Mouse (Mus musculus) liver, adult (tissue): ENCODE results near the gene Krt10.

Experiments used
- GATA4 ChIP-seq: IDR thresholded peaks from 2 replicates; pipeline ENCODE4 v1.6.1; 2014; ENCODE audit warnings: mild to moderate bottlenecking, low read length; ENCODE audit not compliant: insufficient replicate concordance

The Krt10 gene

DNA sequence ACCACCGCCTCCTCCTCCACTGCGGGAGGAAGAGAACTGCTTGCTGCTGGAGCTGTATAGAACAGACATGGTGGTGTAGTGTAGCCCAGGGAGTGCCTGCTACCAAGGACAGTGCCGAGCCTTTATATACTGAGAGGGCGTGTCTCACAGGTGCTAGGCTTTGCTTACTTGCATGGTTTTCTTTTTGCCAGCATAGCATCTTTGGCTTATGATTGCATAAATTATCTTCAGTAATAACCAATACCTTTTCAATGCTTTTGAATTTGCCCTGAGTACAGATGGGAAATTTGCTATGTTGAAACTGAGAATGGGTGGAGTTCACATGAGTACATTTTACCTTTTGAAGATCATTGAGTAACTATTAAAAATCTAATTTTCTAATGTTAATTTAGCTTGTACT, at the start of gene Krt10:
TSS of gene Krt10 (minus strand) at position 101 of the 400 bp plus-strand sequence.
- no peak for TF ChIP-seq GATA4

DNA sequence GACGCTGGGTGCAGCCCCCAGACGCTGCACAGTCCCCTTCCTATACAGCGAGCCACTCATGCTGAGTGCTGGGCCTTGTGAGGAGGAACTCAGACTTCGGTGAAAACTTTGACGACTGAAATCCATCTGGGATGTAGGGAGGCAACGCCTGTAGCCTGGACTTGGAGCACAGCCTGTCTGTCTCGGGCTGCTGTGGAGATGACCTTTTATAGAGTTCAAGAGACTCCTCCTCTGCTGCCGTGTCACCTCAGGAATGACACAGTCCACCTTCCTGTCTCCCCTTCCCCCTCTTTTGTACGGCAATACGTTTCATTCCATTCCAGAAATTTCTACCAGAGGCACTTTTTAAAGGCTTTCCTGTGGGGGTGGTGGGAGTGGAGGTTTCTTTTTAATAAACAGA, 48.8 kb upstream of the Krt10 start, which contains the start of gene Krt20:
TSS of gene Krt20 (minus strand) at position 179 of the 400 bp plus-strand sequence.
- no peak for TF ChIP-seq GATA4

DNA sequence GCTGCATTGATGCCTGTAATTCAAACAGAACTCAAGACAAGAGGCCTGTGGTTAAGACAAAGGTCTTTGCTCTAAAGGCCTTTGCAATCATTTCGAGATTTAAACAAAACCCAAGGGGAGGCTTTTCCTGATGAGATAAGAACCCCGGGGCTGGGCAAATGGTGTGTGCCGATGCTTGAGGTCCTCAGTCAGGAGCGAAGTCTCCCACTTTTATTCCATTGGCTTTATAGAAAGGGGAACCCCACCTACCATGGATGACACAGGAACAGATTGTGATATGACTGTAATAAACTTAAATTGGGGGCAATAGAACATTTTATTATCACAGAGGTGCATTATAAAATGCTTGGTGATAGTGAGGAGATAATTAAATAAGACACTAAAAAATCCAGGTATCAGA, 47.5 kb upstream of the Krt10 start:
- no peak for TF ChIP-seq GATA4

GRCm38 (mm10) chr11:99430670-99431069, 41.5 kb upstream of the Krt10 start:
- no peak for TF ChIP-seq GATA4

- no peak for TF ChIP-seq GATA4
Measured at GRCm38 (mm10) chr11:99422159-99422558, 33.0 kb upstream of the Krt10 start, which contains the start of gene Krt12. Krt12 (minus strand) TSS chr11:99422259.

DNA sequence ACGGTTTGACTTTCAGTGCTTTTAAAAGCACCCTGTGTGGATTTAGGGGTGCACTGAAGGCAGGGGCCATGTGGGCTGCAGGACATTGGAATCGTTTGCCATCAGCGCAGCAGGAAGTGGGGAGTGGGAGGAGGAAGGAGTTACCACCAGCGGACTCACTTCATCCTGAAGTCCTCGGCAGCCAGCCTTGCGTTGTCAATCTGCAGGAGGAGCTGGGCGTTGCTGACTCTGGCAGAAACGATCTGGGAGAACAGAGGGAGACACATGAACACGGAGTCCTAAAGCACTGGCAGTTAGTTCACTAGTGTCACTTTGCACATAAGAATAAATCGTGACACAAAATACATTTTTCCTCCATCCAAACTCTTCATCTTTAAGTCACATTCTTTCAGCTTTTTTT, 31.4 kb upstream of the Krt10 start:
- no peak for TF ChIP-seq GATA4

DNA sequence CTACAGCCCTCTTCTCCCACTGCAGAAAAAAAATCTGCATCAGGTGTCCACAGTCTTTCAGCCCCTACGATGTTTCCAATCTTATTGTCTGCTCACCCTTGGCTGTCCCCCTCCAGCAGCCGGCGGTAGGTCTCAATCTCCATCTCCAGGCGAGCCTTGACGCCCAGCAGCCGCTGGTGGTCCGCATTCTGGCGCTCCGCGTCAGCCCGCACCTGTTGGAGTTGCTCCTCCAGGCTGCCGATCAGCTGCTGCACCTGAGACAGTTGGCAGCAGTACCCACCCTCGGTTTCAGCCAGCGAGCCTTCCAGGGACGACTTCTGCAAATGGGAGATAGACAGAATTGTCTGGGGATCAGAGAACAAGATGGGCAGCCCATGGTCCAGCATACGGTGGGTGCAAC, 28.7 kb upstream of the Krt10 start:
- TF ChIP-seq GATA4 = no peak

DNA sequence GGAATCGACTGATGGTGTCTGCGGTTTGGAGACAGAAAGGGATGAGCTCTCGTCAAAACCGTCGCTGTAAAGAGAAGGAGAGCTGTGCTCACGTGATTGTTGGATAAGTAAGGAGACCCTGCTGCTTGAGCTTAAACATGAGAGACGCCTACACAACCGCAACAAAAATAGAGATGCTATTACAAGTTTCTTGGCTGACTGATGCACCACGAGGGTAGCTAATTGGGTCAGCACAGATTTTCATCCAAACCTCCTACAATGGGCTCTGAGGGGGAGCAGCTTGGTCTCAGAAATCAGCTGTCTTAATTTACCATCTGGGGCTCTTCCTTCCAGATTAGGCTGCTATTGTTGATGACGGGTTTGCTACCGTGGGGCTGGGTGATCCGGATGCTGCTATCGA, 27.7 kb upstream of the Krt10 start:
- no peak for TF ChIP-seq GATA4

GRCm38 (mm10) chr11:99414463-99415147, 25.4 kb upstream of the Krt10 start:
- TF ChIP-seq GATA4 = no peak

DNA sequence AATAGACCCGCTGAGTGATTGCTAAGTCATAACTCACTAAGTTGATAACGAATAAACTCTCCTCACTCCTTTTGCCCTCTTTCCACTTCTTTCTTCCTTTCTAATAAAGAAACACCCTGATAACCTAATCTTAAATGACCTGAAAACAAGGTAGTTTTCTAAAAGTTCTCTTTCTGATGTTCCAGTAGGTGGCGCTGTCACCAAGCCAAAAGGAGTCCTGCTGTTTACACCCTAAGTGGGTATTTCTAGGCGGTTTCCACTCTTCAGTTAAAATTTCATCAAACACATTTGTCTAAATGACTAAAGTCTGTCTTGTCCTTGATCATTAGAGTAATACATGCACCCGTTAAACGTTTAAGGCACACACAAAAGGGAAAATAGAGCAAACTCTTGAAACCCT, 24.1 kb upstream of the Krt10 start:
- TF ChIP-seq GATA4 = no peak

DNA sequence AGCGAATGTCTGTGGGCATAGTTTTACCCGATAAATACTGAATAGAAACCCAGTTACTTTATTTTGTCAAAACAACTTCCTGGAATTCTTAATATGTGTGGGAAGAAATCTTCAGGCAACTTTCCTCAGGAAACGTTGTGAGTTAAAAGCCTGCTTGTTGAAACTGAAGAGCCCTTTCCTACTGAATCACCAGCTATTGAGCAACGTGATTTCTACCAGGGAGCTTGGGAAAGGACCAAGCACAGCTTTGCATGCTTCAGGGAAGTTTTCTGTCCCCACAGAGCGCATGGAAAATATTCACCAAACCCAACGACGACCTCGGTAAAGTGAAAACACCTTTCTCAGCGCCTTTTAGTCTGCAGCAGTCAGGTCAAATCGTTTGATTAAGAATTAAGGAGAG, 17.0 kb upstream of the Krt10 start:
- TF ChIP-seq GATA4 = no peak

DNA sequence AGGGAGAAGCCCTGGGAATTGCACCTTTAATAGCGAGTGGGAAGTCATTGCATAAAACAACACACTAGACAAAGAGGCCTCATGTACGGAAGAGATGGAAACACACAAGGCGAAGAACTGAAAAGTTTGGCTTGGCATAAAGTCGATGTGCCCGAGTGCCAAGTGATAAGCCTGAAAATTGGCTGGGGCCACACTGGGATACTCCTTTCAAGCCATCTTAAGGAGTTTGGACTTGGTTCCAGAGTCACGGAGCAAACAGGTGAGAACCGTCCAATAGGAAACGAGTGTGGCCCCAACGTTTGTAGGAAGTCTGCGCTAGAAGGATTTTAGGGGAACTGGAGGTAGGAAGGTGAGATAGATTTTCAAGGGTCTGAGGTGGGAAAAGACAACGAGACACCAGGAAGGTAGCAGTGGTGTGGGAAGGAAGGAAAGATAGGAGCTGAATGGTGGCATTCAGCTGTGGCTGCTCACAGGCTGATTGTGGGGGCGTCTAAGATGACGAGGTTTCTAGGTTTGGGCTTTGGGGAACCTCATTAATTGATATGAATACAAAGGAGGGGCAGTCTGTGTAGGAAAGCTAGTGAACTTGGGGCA, 10.9 kb upstream of the Krt10 start:
- no peak for TF ChIP-seq GATA4

- TF ChIP-seq GATA4 = no peak
Measured at GRCm38 (mm10) chr11:99398832-99399231, 9.7 kb upstream of the Krt10 start.

- TF ChIP-seq GATA4 = no peak
Measured at GRCm38 (mm10) chr11:99398084-99398483, 8.9 kb upstream of the Krt10 start.

DNA sequence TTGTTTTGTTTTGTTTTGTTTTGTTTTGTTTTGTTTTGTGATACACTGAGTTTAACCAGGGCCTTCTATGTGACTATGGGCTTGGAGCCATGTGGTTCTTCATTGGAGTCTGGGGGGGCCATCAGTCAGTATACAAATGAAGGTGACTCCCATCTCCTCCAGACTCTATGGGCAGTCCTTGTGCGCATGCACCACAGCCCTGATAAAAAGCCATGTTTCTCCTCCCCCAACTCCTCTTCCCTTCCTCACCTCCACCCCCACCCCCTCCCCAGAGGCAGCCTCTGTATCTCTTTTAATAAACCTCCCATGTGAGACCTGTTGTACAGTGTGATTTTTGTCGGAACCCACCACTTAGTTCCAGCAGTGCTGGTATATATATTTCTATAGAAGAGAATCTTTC, 7.5 kb upstream of the Krt10 start:
- TF ChIP-seq GATA4 = no peak

GRCm38 (mm10) chr11:99396034-99396433, 6.9 kb upstream of the Krt10 start:
- no peak for TF ChIP-seq GATA4

GRCm38 (mm10) chr11:99392492-99392891, 3.3 kb upstream of the Krt10 start:
- no peak for TF ChIP-seq GATA4
